Mouse (Mus musculus) stomach, postnatal 0 days (tissue): Measurements from ENCODE around the gene Acsl1.

Source experiments
- CTCF ChIP-seq: IDR thresholded peaks from 2 replicates; pipeline ENCODE4 v1.5.1; 2016; ENCODE audit warnings: antibody characterized with exemption, low read depth, mild to moderate bottlenecking, moderate library complexity
- EP300 ChIP-seq: optimal IDR thresholded peaks from 2 replicates; pipeline ENCODE3; 2016; ENCODE audit warnings: antibody characterized with exemption

DNA sequence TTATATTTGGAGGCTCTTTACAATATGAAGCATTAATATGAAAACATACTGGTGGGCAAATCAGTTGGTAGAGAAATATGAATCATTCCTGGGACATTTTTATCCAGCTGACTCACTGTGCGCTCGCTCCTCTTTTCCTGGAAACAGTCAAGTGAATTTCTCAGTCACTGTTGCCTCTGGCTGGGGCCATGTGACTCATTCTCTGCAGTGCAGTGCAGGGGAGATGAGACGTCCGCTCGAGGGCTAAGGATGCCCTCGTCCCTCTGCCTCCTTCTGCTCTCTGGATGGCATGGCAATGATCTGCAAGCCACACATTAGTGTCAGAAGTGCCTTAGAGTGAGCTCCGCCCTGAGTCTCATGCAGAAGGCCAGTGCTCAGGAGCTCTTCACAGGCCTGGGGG is 41.0 kb upstream of the Acsl1 start:
- TF ChIP-seq CTCF (no peak), EP300 (no peak)
